Mouse (Mus musculus): Measurements from ENCODE around the gene Tiam1.

Gene Tiam1

DNA sequence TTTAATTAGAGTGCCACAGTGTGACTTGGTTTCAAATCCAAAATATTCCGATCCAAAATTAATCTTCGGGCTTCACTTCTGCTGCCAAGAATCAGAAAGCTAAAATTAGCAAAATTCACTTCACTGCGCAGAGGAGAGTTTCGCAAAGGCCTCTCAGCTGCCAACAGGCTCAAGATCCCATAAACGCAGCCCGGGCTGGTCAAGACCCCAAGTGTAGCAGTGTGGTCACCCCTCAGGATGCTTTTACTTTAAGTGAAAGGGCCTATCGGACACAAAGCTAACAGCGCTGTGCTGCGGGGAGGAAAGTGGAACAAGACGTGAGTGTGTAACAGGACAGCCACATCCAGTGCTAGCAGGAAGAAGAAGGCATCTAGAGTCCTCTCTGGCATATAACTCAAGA lies 153.8 kb downstream of the Tiam1 start:
- DNase-seq, result no peak

DNA sequence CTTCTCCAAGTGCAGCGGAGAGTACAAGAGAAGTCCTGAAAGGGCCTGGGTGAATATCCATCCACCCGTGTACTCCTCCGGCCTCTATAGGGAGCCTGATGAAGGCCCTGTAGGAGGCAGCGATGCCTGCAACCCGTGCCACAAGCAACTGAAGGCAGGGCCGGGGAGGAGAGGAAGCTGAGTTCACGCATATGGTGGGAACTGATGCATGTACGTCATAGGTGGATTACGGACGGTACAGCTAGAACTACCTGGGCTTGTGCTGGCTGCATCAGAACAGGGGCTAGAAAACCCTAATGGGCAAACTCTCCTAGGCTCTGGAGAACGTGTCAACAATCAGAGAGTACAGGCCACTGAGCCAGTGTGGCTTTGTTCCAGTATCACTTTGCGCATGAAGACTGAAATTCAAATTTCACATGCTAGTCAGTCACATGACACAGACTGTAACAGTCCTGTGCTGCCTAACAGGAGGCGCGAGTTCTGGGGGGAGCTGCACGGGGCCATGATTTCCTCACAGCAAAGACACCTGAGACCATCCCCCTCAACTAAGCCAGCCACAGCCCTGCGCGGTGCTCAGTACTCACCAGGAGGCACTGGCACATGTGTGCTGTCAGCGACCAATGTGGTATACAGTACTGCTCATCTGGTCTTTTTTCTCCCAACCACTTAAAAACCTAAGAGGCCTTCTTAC lies 156.8 kb downstream of the Tiam1 start:
- DNase-seq, result no peak

GRCm38 (mm10) chr16:89985702-89986481 lies 157.7 kb downstream of the Tiam1 start:
- no peak for DNase-seq

DNA sequence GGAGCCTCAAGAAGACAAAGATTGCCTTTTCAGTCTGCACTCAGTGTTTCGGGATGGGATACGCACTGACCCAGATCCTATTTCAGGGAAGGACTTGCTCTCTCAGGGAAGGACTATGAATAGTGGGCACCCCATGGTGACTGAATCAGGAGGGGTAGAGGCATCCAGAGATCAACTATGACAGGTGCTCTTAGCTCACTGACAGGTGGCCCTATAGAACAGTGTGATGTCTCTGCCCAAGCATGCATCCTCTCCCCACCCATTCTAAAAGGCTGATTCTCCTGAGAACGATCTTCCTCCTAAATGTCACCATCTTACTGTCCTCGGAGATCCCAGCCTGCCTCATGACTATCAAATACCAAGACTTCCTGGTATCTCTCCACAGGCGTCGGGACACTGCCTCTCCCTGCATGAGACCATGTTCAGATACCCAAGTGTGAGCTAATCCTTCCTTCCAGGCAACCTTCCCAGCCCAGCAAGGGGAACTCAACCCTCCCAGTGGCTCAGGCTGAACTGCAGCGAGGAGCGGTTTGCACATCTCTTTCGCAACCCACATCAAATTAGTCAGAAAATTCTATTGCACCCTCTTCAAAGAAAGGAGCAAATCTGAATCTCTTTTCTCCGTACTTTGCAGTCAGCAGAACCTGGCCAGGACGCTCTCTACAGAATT lies 163.4 kb downstream of the Tiam1 start:
- DNase-seq, result no peak

DNA sequence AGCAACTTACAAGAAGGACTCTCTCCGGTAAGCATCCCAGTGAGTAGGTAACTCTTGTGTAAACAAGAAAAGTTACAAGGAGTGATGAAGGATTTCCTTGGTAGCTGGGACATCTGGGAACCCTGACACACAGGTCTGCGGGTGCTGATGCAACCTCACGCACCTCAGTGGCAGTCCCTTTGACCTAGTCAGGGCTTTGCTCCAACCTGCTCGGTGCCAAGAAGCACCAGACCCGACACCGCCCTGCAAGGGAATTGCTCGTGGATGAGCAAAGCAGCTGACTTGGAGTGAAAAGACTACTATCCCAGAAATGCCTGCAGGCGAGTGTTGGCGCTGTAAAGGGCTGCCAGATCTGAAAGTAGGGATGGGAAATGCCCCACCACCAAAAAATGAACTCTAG lies 168.1 kb downstream of the Tiam1 start:
- DNase-seq, result no peak

DNA sequence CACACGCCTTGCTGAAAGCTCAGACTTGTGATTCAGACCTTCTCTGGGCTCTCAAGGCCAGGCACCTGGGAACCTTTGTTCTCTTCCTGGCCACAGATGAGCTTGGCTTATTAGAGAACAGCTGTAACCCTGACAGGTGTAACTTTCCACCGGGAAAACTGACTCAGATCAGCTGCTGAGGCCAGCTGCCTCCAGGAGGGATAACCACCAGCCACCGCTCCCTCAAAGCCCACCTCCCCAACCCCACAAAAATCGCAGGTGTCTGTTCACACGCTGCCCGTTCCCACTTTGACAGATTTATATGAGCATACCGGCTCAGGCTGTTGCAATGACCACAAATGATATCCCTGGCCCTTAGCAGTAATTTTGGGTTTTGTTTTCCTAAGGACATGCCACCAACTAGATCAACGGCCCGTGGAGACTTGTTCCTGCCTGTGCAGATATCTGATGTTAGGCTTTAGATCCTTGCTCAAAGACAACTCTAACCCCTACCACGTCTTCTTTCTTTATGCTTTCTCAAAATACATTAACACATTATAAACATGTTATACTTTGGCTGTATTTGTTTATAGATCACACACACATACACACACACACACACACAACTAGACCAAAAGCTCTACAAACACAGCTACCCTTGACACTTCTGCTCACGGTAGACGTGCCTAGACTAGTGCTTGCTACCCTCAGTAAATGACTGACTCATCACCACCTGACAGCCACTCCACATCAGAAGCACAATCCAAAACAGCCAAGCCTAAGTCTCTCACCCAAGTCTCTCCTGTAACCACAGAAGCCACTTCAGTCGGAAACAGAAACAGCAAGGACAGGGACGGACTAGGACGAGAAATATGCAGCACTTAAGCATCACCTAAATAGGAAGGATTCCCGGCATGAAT lies 169.5 kb downstream of the Tiam1 start:
- no peak for DNase-seq

GRCm38 (mm10) chr16:89972854-89973487 lies 170.6 kb downstream of the Tiam1 start:
- DNase-seq, result no peak

DNA sequence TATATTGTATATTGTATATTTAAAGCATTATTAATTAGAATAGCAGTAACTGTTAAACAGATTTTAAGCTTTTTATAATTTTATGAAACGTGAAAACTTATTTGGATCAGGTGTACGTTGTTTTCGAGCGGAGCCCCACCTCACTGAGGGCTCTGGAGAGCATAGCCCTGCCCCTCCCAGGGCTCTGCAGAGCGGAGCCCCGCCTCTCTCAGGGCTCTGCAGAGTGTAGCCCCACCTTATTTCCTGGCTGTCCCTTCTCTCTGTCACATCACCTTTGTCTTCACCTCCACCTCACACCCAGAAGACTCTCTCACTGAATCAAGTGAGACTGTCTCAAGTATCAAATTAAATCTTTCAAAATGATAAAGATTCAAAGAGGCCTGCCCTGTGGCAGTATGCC lies 171.6 kb downstream of the Tiam1 start:
- no peak for DNase-seq

GRCm38 (mm10) chr16:89968058-89968457 lies 175.5 kb downstream of the Tiam1 start:
- no peak for DNase-seq

DNA sequence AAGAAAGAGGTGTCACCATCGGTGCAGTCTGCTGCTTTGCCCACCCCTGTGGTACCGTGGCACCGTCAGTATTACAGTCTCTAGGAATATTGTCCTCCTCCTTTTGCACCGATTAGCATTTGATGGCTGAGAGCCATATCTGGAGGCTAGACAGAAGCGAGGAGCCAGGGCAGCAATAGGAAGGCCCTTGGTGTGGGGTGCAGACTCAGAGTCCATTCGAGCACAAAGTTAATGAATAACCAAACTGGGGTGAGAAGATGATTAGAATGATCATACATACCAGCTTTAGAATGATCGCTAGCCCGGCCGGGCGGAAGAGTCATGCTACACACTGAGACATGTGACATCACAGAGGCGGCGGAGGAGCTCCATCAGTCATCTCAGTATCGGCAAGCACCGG lies 180.7 kb downstream of the Tiam1 start:
- no peak for DNase-seq

DNA sequence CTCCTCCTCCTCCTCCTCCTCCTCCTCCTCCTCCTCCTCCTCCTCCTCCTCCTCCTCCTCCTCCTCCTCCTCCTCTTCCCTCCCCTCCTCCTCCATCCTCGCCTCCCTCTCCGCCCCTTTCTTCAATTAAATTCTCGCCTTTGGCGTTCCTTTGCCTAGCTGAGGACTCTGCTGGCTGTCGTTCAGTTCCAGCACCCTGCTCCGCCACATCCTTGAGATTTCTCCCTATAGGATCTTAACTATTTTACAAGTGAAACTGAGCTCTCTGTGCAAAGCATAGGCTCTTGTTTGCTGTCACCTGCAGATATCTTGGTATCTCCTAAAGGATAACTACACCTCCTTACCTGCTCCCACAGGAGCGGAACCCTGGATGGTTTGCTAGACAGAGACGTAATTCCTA lies 182.7 kb downstream of the Tiam1 start:
- DNase-seq, result peak; percentile 11

DNA sequence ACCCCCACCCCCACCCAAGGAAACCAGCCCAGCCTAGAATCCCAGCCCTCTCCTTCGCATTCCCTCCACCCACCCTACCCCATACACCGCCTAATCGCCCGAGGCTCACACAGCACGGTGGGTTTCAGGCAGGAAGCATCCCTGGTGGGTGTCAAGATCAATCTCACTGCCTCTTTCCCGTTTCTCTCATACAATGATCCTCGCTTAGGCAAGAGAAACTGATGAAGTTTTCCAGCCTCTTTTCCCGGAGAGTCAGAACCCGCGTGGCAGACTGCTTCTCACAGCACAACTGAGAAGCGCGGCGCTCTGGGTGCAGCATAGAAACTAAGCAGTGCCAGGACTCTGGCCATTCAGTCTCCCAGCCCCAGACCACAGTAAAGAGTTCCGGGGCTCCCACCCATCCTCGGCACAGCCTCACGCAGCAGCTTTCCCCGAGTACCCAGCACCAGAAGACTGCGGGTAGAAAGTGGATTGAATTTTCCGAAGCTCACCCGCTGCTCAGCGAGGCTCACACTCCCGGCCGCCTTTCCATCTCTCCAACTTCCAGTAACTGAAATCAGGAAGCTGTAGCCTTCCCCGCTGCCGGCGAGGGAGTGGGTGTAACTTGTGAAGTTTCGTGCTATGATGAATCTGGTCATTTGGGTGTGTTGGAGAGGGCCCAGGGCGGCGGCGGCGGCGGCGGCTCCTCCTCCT lies 183.2 kb downstream of the Tiam1 start:
- DNase-seq, result peak; percentile 42

- no peak for DNase-seq
These were observed 184.6 kb downstream of the Tiam1 start for GRCm38 (mm10) chr16:89958982-89959381.

DNA sequence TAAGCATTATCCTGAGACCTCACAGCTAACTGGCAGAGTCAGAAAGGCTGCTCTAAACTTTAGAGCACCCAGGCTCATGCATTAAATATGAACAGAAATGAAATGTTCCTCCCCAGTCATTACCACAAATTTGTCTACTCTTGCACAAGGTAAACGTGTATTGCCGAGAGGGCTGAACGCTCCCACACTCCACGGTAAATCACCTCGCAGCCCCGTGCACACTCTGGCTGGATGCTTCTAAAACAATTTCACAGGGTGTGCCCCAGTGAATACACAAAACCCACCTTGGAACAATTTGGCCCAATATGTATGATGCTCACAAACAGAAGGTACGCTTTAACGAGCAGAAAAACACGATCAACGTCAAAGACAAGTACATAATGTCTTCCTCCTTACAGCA lies 185.5 kb downstream of the Tiam1 start:
- no peak for DNase-seq

GRCm38 (mm10) chr16:89954525-89954924 lies 189.0 kb downstream of the Tiam1 start:
- DNase-seq, result peak; percentile 22

- DNase-seq, result no peak
These were observed 189.5 kb downstream of the Tiam1 start for GRCm38 (mm10) chr16:89954114-89954513.

- no peak for DNase-seq
These were observed 190.7 kb downstream of the Tiam1 start for GRCm38 (mm10) chr16:89952821-89953220.

DNA sequence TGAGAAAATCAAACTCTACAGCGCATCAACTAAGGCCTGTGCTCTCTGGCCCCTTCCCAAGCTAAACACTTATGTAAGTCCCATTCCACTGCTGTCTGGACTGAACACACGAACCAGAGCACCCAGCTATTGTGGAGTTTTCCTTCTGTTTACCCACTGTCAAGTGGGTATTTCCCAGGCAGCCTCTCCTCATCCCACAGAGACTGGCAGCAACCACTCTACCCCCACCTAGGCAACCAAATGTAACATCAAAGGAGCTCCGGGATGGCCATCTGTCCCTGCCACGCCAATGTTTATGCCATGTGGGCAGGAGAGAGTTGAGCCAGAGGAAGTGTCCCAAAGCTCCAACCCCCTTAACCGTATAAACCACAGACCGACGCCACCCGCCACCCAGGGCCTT lies 192.8 kb downstream of the Tiam1 start:
- no peak for DNase-seq

DNA sequence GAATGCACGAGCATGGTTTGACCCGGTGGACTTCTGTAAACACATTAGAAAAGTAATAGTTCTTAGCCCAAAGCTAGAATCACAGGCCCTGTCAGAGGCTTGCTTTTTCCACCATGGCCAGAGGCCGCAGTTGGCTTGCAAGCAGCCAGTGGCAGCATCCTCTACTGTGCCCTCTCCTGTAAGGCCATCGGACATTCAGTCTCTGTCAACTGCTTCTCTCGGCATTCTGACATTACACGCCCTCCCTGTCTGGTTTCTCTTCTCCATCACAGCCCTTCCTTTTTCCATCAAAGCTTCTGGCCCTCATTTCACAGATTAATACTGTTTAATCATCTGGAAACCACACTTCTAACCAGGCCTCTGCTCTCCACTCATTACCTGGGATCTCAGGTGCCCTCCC lies 193.3 kb downstream of the Tiam1 start:
- DNase-seq, result no peak

DNA sequence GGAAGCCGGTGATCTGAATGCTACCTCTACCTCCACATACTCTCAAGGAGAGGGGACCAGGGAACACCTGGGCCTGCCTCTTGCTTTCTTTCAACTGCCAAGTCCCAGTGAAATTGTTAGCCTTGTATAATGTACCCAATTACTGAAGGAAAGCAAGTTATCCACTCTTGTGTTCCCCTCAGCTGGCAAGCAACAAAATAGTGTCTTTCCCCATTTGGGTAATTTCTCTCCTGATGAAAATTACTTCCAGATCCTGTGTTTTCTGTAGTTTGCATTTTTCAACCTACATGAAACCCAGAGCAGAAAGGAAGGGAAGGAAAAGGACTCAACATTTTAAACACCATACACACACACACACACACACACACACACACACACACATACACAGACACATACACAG lies 195.5 kb downstream of the Tiam1 start:
- no peak for DNase-seq

DNA sequence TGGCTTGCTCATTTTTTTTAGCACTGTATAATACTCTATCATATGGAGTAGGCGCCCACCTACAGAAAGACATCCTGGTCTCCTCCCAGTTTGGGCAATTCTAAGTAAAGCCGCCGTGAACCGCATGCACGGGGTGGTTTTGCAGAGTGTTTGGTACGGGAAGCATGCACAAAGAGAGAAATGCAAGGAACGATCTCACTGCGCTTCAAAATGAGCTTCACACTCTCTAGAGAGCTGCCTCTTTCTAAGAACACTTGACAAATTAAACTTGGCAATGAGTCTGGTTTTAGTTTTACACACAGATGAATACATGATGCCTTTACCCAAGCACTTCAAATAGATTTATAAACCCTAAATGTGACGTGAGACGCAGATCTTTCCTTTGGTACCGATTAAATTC lies 196.8 kb downstream of the Tiam1 start:
- no peak for DNase-seq

Measured in kidney, adult 18-20 months (tissue).